Mouse (Mus musculus): ENCODE measurements around the gene Lmf1.

- TF ChIP-seq FLI1 (IDR thresholded peaks at IDR 0.05; ENCODE audit: low read length) (no peak), GATA1 (IDR thresholded peaks at IDR 0.05; ENCODE audit: borderline replicate concordance, low read length) (no peak)
Observed at GRCm38 (mm10) chr17:25583858-25584257, 5.0 kb downstream of the Lmf1 start.

Data from megakaryocyte, embryonic 14.5 days (primary cell).